Mouse (Mus musculus): Measurements from ENCODE around the gene Nfkb2.

The Nfkb2 gene

DNA sequence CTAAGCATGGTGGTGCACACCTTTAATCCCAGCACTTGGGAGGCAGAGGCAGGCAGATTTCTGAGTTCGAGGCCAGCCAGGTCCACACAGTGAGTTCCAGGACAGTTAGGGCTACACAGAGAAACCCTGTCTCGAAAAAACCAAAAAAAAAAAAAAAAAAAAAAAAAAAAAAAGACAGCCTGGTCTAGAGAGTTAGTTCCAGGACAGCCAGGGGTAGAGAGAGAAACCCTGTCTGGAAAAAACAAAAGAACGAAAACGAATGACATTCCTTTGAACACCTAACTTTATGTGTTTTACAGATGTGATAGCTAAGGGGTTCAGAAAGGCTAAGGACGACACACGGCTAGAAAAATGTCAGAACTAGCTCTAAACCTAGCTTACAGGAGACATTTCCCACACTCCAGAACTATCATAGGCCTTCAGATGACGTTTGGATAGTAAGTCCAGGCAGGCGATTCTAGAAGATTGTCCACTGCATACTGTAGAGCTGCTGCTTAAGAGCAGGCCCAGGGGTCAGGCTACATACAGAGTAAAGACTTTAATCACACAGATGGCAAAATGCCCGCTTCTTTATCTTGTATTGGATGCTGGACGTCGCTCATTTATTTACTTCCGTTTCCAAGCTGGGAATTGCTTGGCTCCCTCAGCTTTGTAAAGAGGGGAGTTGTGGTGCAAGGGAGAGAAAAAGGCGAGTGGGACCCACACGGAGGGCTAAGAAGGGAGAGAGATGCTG is 44.0 kb downstream of the Nfkb2 start:
- DNase-seq: no peak

DNA sequence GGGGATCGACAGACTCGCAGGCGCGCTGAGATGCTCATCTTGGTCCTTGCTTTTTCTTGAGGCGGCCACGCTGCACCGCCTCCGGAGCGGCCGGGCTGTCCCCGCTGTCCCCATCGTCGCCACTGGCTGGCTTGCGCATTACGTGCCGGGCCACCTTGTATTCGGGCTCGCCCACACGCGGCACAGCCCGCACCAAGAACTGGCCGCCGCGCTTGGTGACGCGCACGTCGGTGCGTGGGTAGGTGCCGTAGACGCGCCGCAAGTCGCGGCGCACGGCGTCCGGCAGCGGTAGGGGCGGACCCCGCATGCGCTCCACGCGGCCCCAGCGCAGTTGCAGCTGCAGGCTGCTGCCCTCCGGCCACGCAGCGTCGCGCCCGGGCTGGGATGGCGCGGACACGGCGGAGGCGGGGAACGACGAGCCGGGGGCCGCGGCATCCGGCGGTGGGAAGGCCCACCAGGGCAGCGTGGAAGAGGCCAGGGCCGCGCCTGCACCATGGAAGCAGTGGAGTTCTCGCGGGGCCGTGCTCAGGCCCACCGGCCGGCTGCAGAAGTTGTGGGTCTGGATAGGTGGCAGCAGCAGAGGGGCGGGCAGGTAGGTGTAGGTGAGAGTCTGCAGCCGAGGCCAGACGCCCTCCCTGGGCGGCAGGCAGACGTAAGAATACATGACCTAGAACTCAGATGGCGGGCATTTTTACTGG is 44.8 kb downstream of the Nfkb2 start:
- DNase-seq: peak; percentile 43 to 54

DNA sequence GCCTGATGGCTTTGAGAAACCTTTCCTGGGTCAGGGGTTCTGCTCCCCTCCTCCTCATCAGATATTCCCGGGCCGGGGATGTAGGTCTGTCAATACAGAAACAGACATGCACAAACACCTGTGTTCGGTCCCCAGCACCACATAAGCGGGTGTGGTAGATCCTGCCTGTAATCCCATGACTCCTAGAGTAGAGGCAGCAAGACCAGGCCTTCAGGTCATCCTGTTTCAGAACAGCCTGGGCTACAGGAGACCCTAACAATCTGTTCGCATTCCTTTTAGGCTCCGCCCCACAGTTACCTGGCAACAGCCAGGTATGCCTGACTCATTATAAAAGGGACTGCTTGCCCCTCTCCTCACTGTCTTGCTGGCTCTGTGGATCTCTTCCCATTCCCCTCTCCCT is 45.4 kb downstream of the Nfkb2 start:
- DNase-seq: no peak

DNA sequence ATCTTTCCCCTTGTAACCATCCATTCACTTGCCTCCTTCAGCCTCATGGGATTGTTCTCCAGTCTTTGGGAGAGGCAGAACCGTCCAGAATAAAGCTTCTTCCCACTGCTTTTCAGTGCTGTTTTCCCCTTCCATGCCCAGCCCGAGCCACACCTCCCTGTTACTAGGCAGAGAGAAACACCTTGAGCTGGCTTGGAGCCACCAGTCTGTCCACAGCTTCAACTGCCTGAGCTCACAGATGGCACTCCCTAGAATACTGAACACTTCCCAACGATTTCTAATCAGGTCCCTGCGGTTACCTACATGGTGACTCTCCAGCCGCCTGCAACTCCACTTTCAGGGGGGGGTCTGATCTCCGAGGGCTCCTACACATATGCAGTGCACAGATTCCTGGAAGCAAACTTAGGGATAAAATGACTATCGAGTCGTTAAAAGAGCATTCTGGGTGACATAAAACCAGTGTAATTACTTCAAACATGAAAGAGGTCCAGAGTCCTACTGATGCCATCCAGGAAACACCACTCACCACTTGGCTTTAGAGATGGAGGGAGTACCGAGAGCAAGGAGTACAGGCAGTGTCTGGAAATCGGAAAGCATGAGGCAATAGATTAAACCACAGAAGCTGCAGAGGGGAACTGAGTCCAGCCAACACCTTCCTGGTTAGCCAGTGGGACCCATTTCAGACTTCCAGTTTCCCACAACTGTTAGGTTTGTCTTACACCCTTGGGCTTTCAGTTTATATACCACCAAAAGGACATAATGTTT is 46.2 kb downstream of the Nfkb2 start, which contains the start of gene 2310034G01Rik:
TSS of gene 2310034G01Rik (minus strand) at position 135 of the 765 bp plus-strand sequence.
- no peak for DNase-seq

DNA sequence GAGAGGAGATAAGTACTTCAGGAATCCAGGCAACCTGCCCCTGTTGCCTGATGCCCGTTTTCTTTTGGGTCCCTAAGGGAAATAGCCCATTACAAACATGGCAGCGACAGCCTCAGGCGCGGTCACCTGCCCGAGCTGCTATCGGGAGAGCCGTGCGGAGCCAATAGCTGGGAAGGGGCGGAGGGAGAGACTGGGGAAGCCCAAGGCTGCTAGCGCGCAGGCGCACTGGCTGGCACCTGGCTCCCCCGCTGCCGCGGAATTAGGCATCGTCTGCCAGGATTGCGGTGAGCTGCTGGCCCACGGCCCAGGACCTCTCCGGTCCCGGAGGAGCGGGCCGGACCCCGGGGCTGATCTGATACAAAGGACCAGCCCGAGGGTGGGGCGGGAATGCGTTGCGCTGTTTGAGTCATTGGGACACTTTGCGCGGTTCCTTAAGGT is 52.6 kb downstream of the Nfkb2 start:
- peak; percentile 64 to 65 for DNase-seq

DNA sequence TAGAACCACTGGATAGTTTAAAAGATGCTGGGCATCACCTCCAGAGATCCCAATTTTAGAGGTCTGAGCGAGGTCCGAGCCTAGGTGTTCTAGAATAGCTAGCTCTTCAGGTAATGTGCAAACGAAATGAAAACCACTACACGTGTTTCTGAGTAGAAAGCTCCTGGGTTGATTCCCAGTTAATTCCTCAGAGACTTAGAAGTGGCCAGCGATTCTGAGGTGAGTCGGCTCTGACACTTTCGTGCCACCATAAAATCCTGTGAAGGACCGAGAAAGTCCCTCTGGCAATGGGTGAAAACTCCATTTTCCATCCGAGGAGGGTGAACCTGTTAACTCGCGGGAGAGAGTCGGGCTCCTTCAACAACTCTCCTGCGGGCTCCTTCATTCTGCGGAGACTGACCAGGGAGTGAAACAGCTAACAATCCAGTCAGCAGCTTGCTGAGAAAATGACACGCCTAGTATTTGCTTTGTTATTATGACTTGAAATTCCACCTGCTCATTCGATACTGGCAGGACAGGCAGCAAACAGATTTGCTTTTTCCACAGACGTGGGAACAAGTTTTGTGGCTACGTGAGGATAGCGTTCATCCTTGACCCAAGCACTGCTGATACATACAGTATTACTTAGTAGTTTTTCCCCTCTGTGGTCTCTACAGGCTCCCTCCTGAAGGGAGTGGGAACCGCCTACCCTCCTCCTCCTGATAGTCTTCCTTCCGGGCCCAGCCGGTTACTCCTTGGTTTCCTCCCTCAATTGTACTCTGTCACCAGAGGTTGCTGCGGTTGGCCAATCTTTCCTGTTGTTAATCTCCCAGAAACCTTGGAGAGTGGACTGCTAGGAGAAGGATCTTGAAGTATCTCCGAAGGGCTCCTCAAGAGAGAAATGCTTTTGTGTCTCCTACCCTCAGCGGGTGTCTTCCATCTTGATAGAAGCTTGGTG is 53.5 kb downstream of the Nfkb2 start:
- no peak for DNase-seq

DNA sequence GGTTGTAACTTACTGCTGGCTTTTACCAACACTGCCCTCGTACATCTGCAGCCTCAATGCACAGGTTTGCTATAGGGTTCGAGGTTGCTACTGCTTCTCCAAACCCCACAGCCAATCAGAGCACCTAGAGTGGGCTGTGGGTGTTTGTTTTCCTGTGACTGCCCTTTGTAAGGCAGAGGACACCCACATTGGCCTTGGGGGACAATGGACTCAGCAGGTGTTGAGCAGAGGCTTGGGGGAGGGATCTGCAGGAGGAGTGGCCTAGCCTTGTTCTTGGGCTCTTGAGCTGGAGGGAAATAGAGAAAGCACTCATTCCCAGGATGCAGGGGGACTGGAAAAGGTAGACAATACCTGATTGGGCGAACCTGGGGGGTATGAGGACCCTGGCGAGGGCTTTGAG is 54.3 kb downstream of the Nfkb2 start:
- DNase-seq: no peak
